11 mouse cellular contexts compared by ENCODE assay signal in genomic region chr2:31173290-31173689, GRCm38 (mm10). TPM values are rescaled to one million over a fixed set of nuclear protein-coding genes. Genes with fewer than 3 reads are reported as not detected.
A peak's percentile ranks its signal among the peaks of the same experiment; 100 is the strongest.
DNase-seq lines count a peak whose midpoint lies in the region; ATAC-seq and TF ChIP-seq lines count a peak whose summit lies in the region.
"Had no signal": no experiment of that assay in that cellular context is flagged by ENCODE, and none has a peak within 500 bp of the region (broad histone marks: within the 10 kb centered on the region; RNA-seq: fewer than 3 reads in every experiment).

No protein-coding gene starts in this region.

- 71% methylated on average over 4 of the region's 4 CpGs for WGBS in heart, adult 2 months
- WGBS in heart, embryonic 10.5 days: 63% methylated on average over 4 of the region's 4 CpGs
- 31% methylated on average over 4 of the region's 4 CpGs for WGBS in lung, postnatal 0 days

- no peak for TF ChIP-seq POLR2A in heart, adult 2 months (IDR thresholded peaks at IDR 0.05; ENCODE audit: insufficient read depth, low read depth, low read length)

- peaks cover 9% of the 10 kb centered on the region; the same call in 1 of the 2 replicates for H3K36me3 ChIP-seq in heart, adult 2 months (ENCODE audit: control insufficient read depth, insufficient read depth, low read length)
- peaks cover 99% of the 10 kb centered on the region for H3K36me3 ChIP-seq in heart, embryonic 10.5 days
- peaks cover 57% of the 10 kb centered on the region for H3K36me3 ChIP-seq in ES-E14 (ENCODE audit: control insufficient read depth, insufficient read depth, low read length, poor library complexity, severe bottlenecking)
- H3K36me3 ChIP-seq in lung, postnatal 0 days (ENCODE audit: insufficient read depth, low read length): peaks cover 49% of the 10 kb centered on the region

- no peaks in the 10 kb centered on the region for H3K9me3 ChIP-seq in heart, embryonic 10.5 days
- H3K9me3 ChIP-seq in ES-E14 (ENCODE audit: control insufficient read depth, insufficient read depth, low read depth, low read length): no peaks in the 10 kb centered on the region
- H3K9me3 ChIP-seq in lung, postnatal 0 days (ENCODE audit: low read length): no peaks in the 10 kb centered on the region
- H3K9me3 ChIP-seq: midbrain, embryonic 12.5 days had no signal

- H3K4me2 ChIP-seq in lung, postnatal 0 days (replicated peaks; ENCODE audit: low read depth, low read length): no peak overlapping the region
- H3K4me2 ChIP-seq: heart, embryonic 13.5 days; midbrain, embryonic 12.5 days had no signal

- in situ Hi-C loops in ES-E14 (cut with MboI; ENCODE audit: low sequenced_read_pairs in 2 of 2, unreplicated experiment in 2 of 2): no loop called here

- no peak overlapping the region for H3K4me3 ChIP-seq in heart, adult 2 months
- H3K4me3 ChIP-seq in heart, embryonic 10.5 days: no peak overlapping the region
- no peak overlapping the region for H3K4me3 ChIP-seq in ES-E14 (ENCODE audit: insufficient read depth in 1 of 2, low read depth in 1 of 2, low read length in 2 of 2, poor library complexity in 1 of 2, severe bottlenecking in 1 of 2)
- no peak overlapping the region for H3K4me3 ChIP-seq in lung, postnatal 0 days (ENCODE audit: low read depth, low read length)
- H3K4me3 ChIP-seq: heart, embryonic 13.5 days; midbrain, embryonic 12.5 days had no signal

- H3K4me1 ChIP-seq in heart, adult 2 months (ENCODE audit: control insufficient read depth, insufficient read depth, low read length): peaks cover 10% of the 10 kb centered on the region
- H3K4me1 ChIP-seq in heart, embryonic 10.5 days: no peaks in the 10 kb centered on the region; the same call in 1 of the 2 replicates
- peaks cover 4 to 10% of the 10 kb centered on the region in 2 experiments; a peak in 3 of 4 replicates for H3K4me1 ChIP-seq in ES-E14 (ENCODE audit: control insufficient read depth in 2 of 2, insufficient read depth in 2 of 2, low read length in 2 of 2, poor library complexity in 1 of 2)
- H3K4me1 ChIP-seq in lung, postnatal 0 days (ENCODE audit: insufficient read depth, low read depth, low read length): peaks cover 2% of the 10 kb centered on the region; the same call in 1 of the 2 replicates
- H3K4me1 ChIP-seq: midbrain, embryonic 12.5 days had no signal

- no peak overlapping the region for H3K9ac ChIP-seq in heart, adult 2 months (ENCODE audit: low read depth, low read length)
- no peak overlapping the region for H3K9ac ChIP-seq in ES-E14 (ENCODE audit: insufficient read depth, low read depth, low read length, poor library complexity, severe bottlenecking)
- no peak overlapping the region for H3K9ac ChIP-seq in lung, postnatal 0 days (replicated peaks; ENCODE audit: low read depth)
- H3K9ac ChIP-seq: heart, embryonic 13.5 days; midbrain, embryonic 12.5 days had no signal

- peak; percentile 52 for TF ChIP-seq CTCF in heart, adult 2 months (IDR thresholded peaks at IDR 0.05)
- TF ChIP-seq CTCF in lung, postnatal 0 days (IDR thresholded peaks at IDR 0.05): peak; percentile 58

- intact Hi-C loops in heart, adult 2 months (cut with DNase I): no loop called here

- H3K79me2 ChIP-seq in heart, adult 2 months (replicated peaks; ENCODE audit: control insufficient read depth, insufficient read depth, low read length): no peaks in the 10 kb centered on the region

- ATAC-seq in lung, postnatal 0 days: peak; percentile 83
- no peak for ATAC-seq in inflammation-experienced regulatory T-cells, adult 6 months
- no peak for ATAC-seq in frontal cortex, adult (ENCODE audit: low TSS enrichment)

- no peak for TF ChIP-seq EP300 in heart, adult 2 months (IDR thresholded peaks at IDR 0.05; ENCODE audit: insufficient read depth, low read depth, low read length)
- TF ChIP-seq EP300 in lung, postnatal 0 days (IDR thresholded peaks at IDR 0.05): peak; percentile 54; the same call in 1 of the 2 replicates

- DNase-seq in heart, adult 2 months: no peak
- no peak for DNase-seq in heart, embryonic 10.5 days (ENCODE audit: low spot score)
- DNase-seq in 3T3-L1 (ENCODE audit: low read depth, low spot score) (peak; percentile 38), ES-E14 (ENCODE audit: low read depth, low spot score) (no peak)
- peak; percentile 78 for DNase-seq in lung, postnatal 0 days (ENCODE audit: low spot score)
- no peak for DNase-seq in ovary, postnatal 14 days (ENCODE audit: low spot score)
- DNase-seq: cerebellum, adult 11-12 months had no signal

- H3K27ac ChIP-seq in heart, adult 2 months: no peak overlapping the region
- H3K27ac ChIP-seq in heart, embryonic 10.5 days: no peak overlapping the region
- H3K27ac ChIP-seq in ES-E14 (ENCODE audit: insufficient read depth, low read depth, low read length, poor library complexity, severe bottlenecking): no peak overlapping the region
- H3K27ac ChIP-seq in lung, postnatal 0 days (ENCODE audit: low read length): no peak overlapping the region
- H3K27ac ChIP-seq: midbrain, embryonic 12.5 days had no signal

- H3K27me3 ChIP-seq in heart, adult 2 months (ENCODE audit: control insufficient read depth, insufficient read depth, low read length): no peaks in the 10 kb centered on the region
- H3K27me3 ChIP-seq in heart, embryonic 10.5 days (ENCODE audit: insufficient read depth, poor library complexity, severe bottlenecking): no peaks in the 10 kb centered on the region
- no peaks in the 10 kb centered on the region for H3K27me3 ChIP-seq in lung, postnatal 0 days (replicated peaks; ENCODE audit: insufficient read depth, low read length)
- H3K27me3 ChIP-seq: heart, embryonic 13.5 days; midbrain, embryonic 12.5 days had no signal

TF ChIP-seq in ES-E14, 5 proteins besides CTCF, POLR2A, EP300 and RAD21:
- TF ChIP-seq MAFK (IDR thresholded peaks at IDR 0.05; ENCODE audit: insufficient read depth, low read depth, low read length) (0 out of 2 replicates have a peak, but pooled peaks have one; percentile 52), ZC3H11A (IDR thresholded peaks at IDR 0.05; ENCODE audit: borderline replicate concordance, low read depth, low read length) (no peak)
TF ChIP-seq in ES-E14: peak in this region for 1.

RNA-seq across cellular contexts. Expression of gene Gpr107, which starts 21.2 kb away (rescaled TPM):
- 10 to 100 TPM; 29.0 to 30.9 TPM for total RNA-seq in heart, adult 2 months (2021)
- polyA plus RNA-seq in heart, adult 2 months (2012; rRNA removed): 16.0 and 32.3 TPM in 2 replicates
- 35.9 and 37.4 TPM in 2 replicates for polyA plus RNA-seq in heart, embryonic 10.5 days (2016; fragmentation: Nextera tagmentation; extraction: Ambion mirVana)
- total RNA-seq in ES-E14 (2012; rRNA removed): 111 and 156 TPM in 2 replicates
- 26.2 TPM in 2 replicates for polyA plus RNA-seq in lung, postnatal 0 days (2015; fragmentation: Nextera tagmentation; extraction: Ambion mirVana)
- polyA plus RNA-seq in inflammation-experienced regulatory T-cells, adult 6 months (2017; shearing (Covaris generic)): 10 to 100 TPM; 49.2 to 57.0 (median 50.5) TPM

RNA-seq across cellular contexts. Expression of gene Fnbp1, which starts 31.5 kb away (rescaled TPM):
- 10 to 100 TPM; 49.0 to 53.6 TPM for total RNA-seq in heart, adult 2 months (2021)
- 40.3 and 46.1 TPM in 2 replicates for polyA plus RNA-seq in heart, adult 2 months (2012; rRNA removed)
- 17.7 and 21.6 TPM in 2 replicates for polyA plus RNA-seq in heart, embryonic 10.5 days (2016; fragmentation: Nextera tagmentation; extraction: Ambion mirVana)
- total RNA-seq in ES-E14 (2012; rRNA removed): 15.1 and 16.5 TPM in 2 replicates
- 7.2 and 10.0 TPM in 2 replicates for polyA plus RNA-seq in lung, postnatal 0 days (2015; fragmentation: Nextera tagmentation; extraction: Ambion mirVana)
- 100 to 1,000 TPM in 2 of 3 experiments, 10 to 100 TPM in 1; 86.1 to 123 (median 103) TPM for polyA plus RNA-seq in inflammation-experienced regulatory T-cells, adult 6 months (2017; shearing (Covaris generic))

Comparison
In these comparisons a context has a peak if more than half of its experiments do, and no peak if none do; other contexts are left out.
1. DNase-seq: peak in 3T3-L1 (single experiment) and lung, postnatal 0 days (single experiment); none in heart, adult 2 months (0 of 2), heart, embryonic 10.5 days (single experiment), ES-E14 (single experiment) and ovary, postnatal 14 days (single experiment).